Mouse (Mus musculus) heart, postnatal 25 days (tissue): ENCODE measurements around the gene Dpm3. TPM values are rescaled to one million over a fixed set of nuclear protein-coding genes. Genes with fewer than 3 reads are reported as not detected.
A peak's percentile ranks its signal among the peaks of the same experiment; 100 is the strongest.

ENCODE experiments used
- DNase-seq: peaks from one replicate; pipeline ENCODE4 v3.0.0; 2022; ENCODE audit warnings: low spot score
- intact Hi-C: fragments of 180-260 bp; cut with DNase I; formaldehyde crosslinking; loops from one replicate; pipeline ENCODE4 v1.15.1; 2025
- total RNA-seq, 2 experiments: library from RNA; stranded (reverse); gene quantifications; 2 replicates each; pipeline ENCODE4 v1.2.3; 2021

Gene Dpm3
- total RNA-seq, 2 experiments from 2014 or later, result 51.7 to 53.9 TPM

GRCm38 (mm10) chr3:89229276-89229675 is 29.9 kb upstream of the Dpm3 start:
- DNase-seq, result no peak
- intact Hi-C loops, result no loop called here

GRCm38 (mm10) chr3:89230561-89230960 is 28.6 kb upstream of the Dpm3 start:
- no peak for DNase-seq
- intact Hi-C loops, result no loop called here

- intact Hi-C loops, result no loop called here
- no peak for DNase-seq
Observed at GRCm38 (mm10) chr3:89231345-89231744, 27.8 kb upstream of the Dpm3 start.

- intact Hi-C loops, result no loop called here
- no peak for DNase-seq
Observed at GRCm38 (mm10) chr3:89231772-89232275, 27.3 kb upstream of the Dpm3 start.

GRCm38 (mm10) chr3:89232614-89233013 is 26.5 kb upstream of the Dpm3 start:
- intact Hi-C loops, result no loop called here
- DNase-seq, result no peak

- intact Hi-C loops, result no loop called here
- no peak for DNase-seq
Observed at GRCm38 (mm10) chr3:89233562-89234110, 25.5 kb upstream of the Dpm3 start.

GRCm38 (mm10) chr3:89236516-89236915 is 22.6 kb upstream of the Dpm3 start:
- intact Hi-C loops, result no loop called here
- no peak for DNase-seq

GRCm38 (mm10) chr3:89237682-89238081 is 21.5 kb upstream of the Dpm3 start:
- no peak for DNase-seq

GRCm38 (mm10) chr3:89238494-89238893 is 20.7 kb upstream of the Dpm3 start:
- no peak for DNase-seq
- intact Hi-C loops, result no loop called here

More at GRCm38 (mm10) chr3:89237682-89238081, 21.5 kb upstream of the Dpm3 start:
- intact Hi-C loops, result no loop called here

GRCm38 (mm10) chr3:89242331-89242895 is 16.7 kb upstream of the Dpm3 start:
- DNase-seq, result no peak
- intact Hi-C loops, result no loop called here

- intact Hi-C loops, result no loop called here
Observed at GRCm38 (mm10) chr3:89243609-89244008, 15.5 kb upstream of the Dpm3 start.

GRCm38 (mm10) chr3:89244158-89244981 is 14.8 kb upstream of the Dpm3 start:
- intact Hi-C loops, result no loop called here
- no peak for DNase-seq

More at GRCm38 (mm10) chr3:89243609-89244008, 15.5 kb upstream of the Dpm3 start:
- DNase-seq, result no peak

GRCm38 (mm10) chr3:89244982-89245687 is 14.0 kb upstream of the Dpm3 start:
- DNase-seq, result no peak

GRCm38 (mm10) chr3:89245688-89246171 is 13.4 kb upstream of the Dpm3 start, which contains the start of gene Krtcap2:
TSS of gene Krtcap2 (plus strand) at chr3:89245966.
- no peak for DNase-seq
- intact Hi-C loops, result no loop called here

More at GRCm38 (mm10) chr3:89244982-89245687, 14.0 kb upstream of the Dpm3 start:
- intact Hi-C loops, result no loop called here

- peak; percentile 83 for DNase-seq
- intact Hi-C loops, result no loop called here
Observed at GRCm38 (mm10) chr3:89246261-89247100, 12.7 kb upstream of the Dpm3 start, which contains the start of gene Trim46. TSS of gene Trim46 (minus strand) at chr3:89246309.

- no peak for DNase-seq
- intact Hi-C loops, result no loop called here
Observed at GRCm38 (mm10) chr3:89247466-89247865, 11.7 kb upstream of the Dpm3 start.

- intact Hi-C loops, result loop anchor here (1.0 to 2.0 kb wide), 3 partner anchors 16 to 58 kb away; no protein-coding TSS in a partner anchor
- DNase-seq, result no peak
Observed at GRCm38 (mm10) chr3:89250435-89251040, 8.6 kb upstream of the Dpm3 start.

GRCm38 (mm10) chr3:89251365-89251895 is 7.7 kb upstream of the Dpm3 start:
- intact Hi-C loops, result loop anchor here (2.0 kb wide), 2 partner anchors 15 to 57 kb away; no protein-coding TSS in a partner anchor
- peak; percentile 71 for DNase-seq
